Mouse (Mus musculus) embryonic facial prominence, embryonic 14.5 days (tissue): Measurements from ENCODE around the gene Zbtb16. TPM values are rescaled to one million over a fixed set of nuclear protein-coding genes. Genes with fewer than 3 reads are reported as not detected.

Experiments
- ATAC-seq: fragments of 200-750 bp; cut with Nextera tagmentation; 2 replicates; pipeline ENCODE4 v1.8.0; 2017; ENCODE audit warnings: low read depth, moderate number of reproducible peaks, moderate TSS enrichment
- DNase-seq: peaks from one replicate; pipeline ENCODE4 v3.0.0-alpha.2; 2015; ENCODE audit warnings: low spot score
- H3K27ac ChIP-seq: fragments of 300-500 bp; sonication (generic); replicated peaks from 2 replicates; pipeline ENCODE4 v1.5.1; 2014; ENCODE audit warnings: low read depth, mild to moderate bottlenecking, low read length, moderate library complexity
- H3K27me3 ChIP-seq: fragments of 300-500 bp; sonication (generic); replicated peaks from 2 replicates; pipeline ENCODE4 v1.6.1; 2014; ENCODE audit warnings: low read length; ENCODE audit not compliant: control insufficient read depth, insufficient read depth
- H3K36me3 ChIP-seq: fragments of 300-500 bp; sonication (generic); 2 replicates; pipeline ENCODE4 v1.6.1; 2014; ENCODE audit warnings: low read length, mixed read lengths; ENCODE audit not compliant: control insufficient read depth, insufficient read depth
- H3K4me1 ChIP-seq: fragments of 300-500 bp; sonication (generic); 2 replicates; pipeline ENCODE4 v1.6.1; 2014; ENCODE audit warnings: antibody characterized with exemption, low read length; ENCODE audit not compliant: control insufficient read depth, insufficient read depth
- H3K4me2 ChIP-seq: fragments of 300-500 bp; sonication (generic); 2 replicates; pipeline ENCODE4 v1.6.1; 2014; ENCODE audit warnings: low read depth, mild to moderate bottlenecking, low read length, moderate library complexity, mixed read lengths
- H3K4me3 ChIP-seq: fragments of 300-500 bp; sonication (generic); 2 replicates; pipeline ENCODE4 v1.5.1; 2014; ENCODE audit warnings: low read depth, mild to moderate bottlenecking, low read length
- H3K9ac ChIP-seq: fragments of 300-500 bp; sonication (generic); 2 replicates; pipeline ENCODE4 v1.6.1; 2014; ENCODE audit warnings: low read depth, mild to moderate bottlenecking, low read length, moderate library complexity, mixed read lengths
- H3K9me3 ChIP-seq: fragments of 300-500 bp; sonication (generic); 2 replicates; pipeline ENCODE4 v1.6.1; 2016; ENCODE audit warnings: low read length; ENCODE audit not compliant: control insufficient read depth
- WGBS: fragments of 180-500 bp; shearing (Covaris S2); extraction: QIAGEN DNeasy Blood & Tissue Kit; methylation state at CpG from one replicate; pipeline ENCODE4 v1.1.7; 2014; 5-methylcytosine and 5-hydroxymethylcytosine counted together
- polyA plus RNA-seq: library from polyadenylated mRNA; unstranded; fragments of >200 nt; fragmentation: Nextera tagmentation; extraction: Ambion mirVana; gene quantifications from 2 replicates; pipeline ENCODE4 v1.2.1, GENCODE M21; 2014

Gene Zbtb16
- polyA plus RNA-seq, 1 experiment from 2014 or later = 4.1 TPM

GRCm38 (mm10) chr9:48856240-48856639 lies 20.2 kb upstream of the Zbtb16 start:
- Histone ChIP-seq H3K27ac (no peak overlapping the region), H3K4me1 (no peaks in the 10 kb centered on the region), H3K4me3 (no peak overlapping the region), H3K4me2 (no peak overlapping the region), H3K36me3 (no peaks in the 10 kb centered on the region), H3K27me3 (0 out of 2 replicates have a peak, but pooled peaks cover 2% of the 10 kb centered on the region), H3K9ac (no peak overlapping the region), H3K9me3 (no peaks in the 10 kb centered on the region)
- no peak for DNase-seq
- WGBS = 83% methylated on average over 4 of the region's 4 CpGs
- no peak for ATAC-seq

- 82% methylated on average over 5 of the region's 5 CpGs for WGBS
- ATAC-seq = no peak
- H3K36me3 ChIP-seq = no peaks in the 10 kb centered on the region
Measured at GRCm38 (mm10) chr9:48849531-48849930, 13.5 kb upstream of the Zbtb16 start.

DNA sequence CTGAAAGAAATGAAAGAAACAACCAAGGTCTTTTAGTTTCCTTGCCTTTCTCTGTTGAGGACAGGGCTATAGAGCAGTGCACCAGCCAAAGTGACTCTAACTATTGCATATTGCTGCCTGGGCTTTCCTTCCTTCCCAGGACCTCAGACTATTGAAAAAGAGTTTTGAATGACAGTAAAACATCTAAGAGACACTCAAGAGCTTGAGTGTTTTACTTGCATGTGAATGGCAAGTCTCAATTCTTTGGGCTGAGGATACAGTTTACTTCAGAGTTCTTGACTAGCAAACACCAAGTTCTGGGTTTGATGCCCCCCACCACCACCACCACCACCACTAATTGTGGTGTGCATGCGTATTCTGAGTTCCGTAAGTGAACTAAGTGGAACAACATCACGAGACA lies 3.5 kb upstream of the Zbtb16 start:
- Histone ChIP-seq H3K4me2 (no peak overlapping the region), H3K9me3 (no peaks in the 10 kb centered on the region), H3K4me3 (no peak overlapping the region), H3K27ac (no peak overlapping the region), H3K36me3 (no peaks in the 10 kb centered on the region), H3K4me1 (peaks cover 9% of the 10 kb centered on the region), H3K27me3 (peaks cover 40% of the 10 kb centered on the region), H3K9ac (no peak overlapping the region)
- ATAC-seq = no peak
- DNase-seq = no peak
- 96% methylated on average over 3 of the region's 3 CpGs for WGBS

More at GRCm38 (mm10) chr9:48849531-48849930, 13.5 kb upstream of the Zbtb16 start:
- Histone ChIP-seq H3K27me3 (no peaks in the 10 kb centered on the region), H3K27ac (no peak overlapping the region), H3K4me3 (no peak overlapping the region), H3K4me1 (no peaks in the 10 kb centered on the region), H3K9ac (no peak overlapping the region), H3K9me3 (no peaks in the 10 kb centered on the region), H3K4me2 (no peak overlapping the region)
- DNase-seq = no peak

- H3K9ac ChIP-seq = no peak overlapping the region
- H3K4me1 ChIP-seq = peaks cover 11% of the 10 kb centered on the region
- peaks cover 52% of the 10 kb centered on the region for H3K27me3 ChIP-seq
- H3K4me2 ChIP-seq = no peak overlapping the region
- ATAC-seq (no peak), DNase-seq (no peak)
- 69% methylated on average over 4 of the region's 4 CpGs for WGBS
- H3K4me3 ChIP-seq = no peak overlapping the region
- H3K36me3 ChIP-seq = no peaks in the 10 kb centered on the region
- no peaks in the 10 kb centered on the region for H3K9me3 ChIP-seq
- no peak overlapping the region for H3K27ac ChIP-seq
Measured at GRCm38 (mm10) chr9:48838346-48838745, 2.3 kb upstream of the Zbtb16 start.

DNA sequence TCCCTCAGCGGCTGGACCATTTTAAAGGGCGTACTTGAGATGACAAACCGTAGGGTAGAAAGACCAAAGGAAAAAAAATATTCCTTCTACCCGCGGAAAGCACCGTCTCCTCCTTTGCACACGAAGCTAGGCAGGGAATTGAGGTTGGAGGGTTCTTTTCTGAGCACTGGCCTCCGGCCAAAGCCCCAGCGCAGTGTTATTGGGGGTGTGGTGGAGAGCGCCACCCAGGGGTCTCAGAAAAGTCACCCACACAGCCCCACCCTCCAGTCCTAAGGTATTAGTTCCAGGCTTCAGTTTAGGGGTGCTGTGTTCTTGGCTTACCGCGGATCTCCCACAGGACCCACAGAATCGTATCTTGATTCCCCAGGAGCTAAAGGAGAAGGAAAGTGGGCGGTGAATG lies 1.2 kb upstream of the Zbtb16 start:
- peaks cover 64% of the 10 kb centered on the region for H3K27me3 ChIP-seq
- H3K36me3 ChIP-seq = no peaks in the 10 kb centered on the region
- H3K4me2 ChIP-seq = peak overlapping the region; percentile 96
- ATAC-seq = no peak
- DNase-seq = peak; percentile 59
- peak overlapping the region; percentile 61; the same call in 1 of the 2 replicates for H3K4me3 ChIP-seq
- no peaks in the 10 kb centered on the region for H3K9me3 ChIP-seq
- WGBS = 5% methylated on average over 14 of the region's 14 CpGs
- H3K9ac ChIP-seq = no peak overlapping the region
- no peak overlapping the region for H3K27ac ChIP-seq
- peaks cover 11% of the 10 kb centered on the region for H3K4me1 ChIP-seq

DNA sequence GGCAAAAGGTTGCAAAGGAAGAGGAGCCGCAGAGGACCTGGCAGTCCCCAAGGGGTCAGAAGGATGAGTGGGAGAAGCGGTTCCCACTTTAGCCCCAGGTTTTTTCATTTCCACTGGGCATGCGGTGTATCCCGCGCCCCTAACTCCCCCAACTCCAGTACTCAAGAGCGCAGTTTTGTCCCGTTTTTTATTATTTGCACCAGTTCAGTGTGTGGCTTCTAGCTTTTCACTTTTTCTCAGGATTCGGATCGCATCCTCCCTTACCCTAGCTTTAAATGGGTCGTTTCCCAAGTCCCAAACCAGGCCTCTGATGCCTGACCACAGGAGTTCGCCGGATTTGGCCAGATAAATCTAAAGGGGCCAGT lies 526 bp upstream of the Zbtb16 start:
- Histone ChIP-seq H3K9ac (peak overlapping the region; percentile 63), H3K27ac (no peak overlapping the region), H3K36me3 (no peaks in the 10 kb centered on the region), H3K4me3 (peak overlapping the region; percentile 61), H3K27me3 (peaks cover 70% of the 10 kb centered on the region), H3K9me3 (no peaks in the 10 kb centered on the region), H3K4me1 (peaks cover 11% of the 10 kb centered on the region), H3K4me2 (peak overlapping the region; percentile 96)
- WGBS = 2% methylated on average over 12 of the region's 12 CpGs
- DNase-seq = no peak
- 0 out of 2 replicates have a peak, but pooled peaks have one; percentile 4 for ATAC-seq

DNA sequence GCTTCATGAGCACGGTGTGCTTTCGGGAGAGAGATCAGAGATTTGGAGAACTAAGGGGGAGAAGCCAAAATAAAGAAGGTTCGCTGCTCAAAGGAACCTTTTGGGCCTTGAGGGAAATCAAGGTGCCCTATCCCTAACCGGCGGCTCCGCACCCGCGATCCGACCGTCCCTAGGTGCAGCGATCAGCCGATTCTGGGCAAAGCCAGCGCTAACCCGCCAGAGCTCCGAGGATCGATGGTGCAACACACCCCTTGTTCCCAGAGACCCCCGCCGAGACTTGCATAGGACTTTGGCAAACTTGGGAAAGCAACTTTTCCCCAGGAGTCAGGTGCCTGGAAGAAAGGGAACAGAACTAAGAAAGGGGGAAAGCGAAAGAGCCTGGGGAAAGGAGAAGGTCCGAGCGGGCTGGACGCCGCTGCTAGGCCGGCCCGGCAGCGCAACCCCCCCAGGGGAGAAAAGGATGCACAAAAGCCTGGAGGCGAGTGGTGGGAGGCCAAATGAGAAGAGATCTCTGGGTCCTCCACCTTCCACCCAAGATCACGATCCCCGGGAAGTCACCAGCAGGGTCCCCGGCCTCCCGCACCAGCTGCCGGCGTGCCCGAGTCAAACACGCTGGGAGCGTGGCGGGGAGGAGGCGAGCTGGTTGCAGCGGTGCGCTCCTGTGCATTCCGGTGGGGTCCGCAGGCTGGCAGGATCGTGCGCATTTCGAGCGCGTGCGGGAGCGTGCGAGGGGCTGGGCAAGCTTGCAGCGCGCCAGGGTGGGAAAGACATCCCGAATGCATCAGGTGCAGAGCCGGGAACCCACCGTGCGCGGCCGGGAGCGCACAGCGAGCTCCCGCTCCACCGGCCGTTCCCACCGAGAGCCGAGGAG lies 1.2 kb downstream of the Zbtb16 start:
- Histone ChIP-seq H3K36me3 (no peaks in the 10 kb centered on the region), H3K4me2 (peak overlapping the region; percentile 96), H3K9ac (peak overlapping the region; percentile 63; the same call in 1 of the 2 replicates), H3K4me3 (peak overlapping the region; percentile 61), H3K27me3 (peaks cover 70% of the 10 kb centered on the region), H3K27ac (no peak overlapping the region), H3K9me3 (no peaks in the 10 kb centered on the region), H3K4me1 (peaks cover 11% of the 10 kb centered on the region)
- ATAC-seq = no peak
- peak; percentile 39 for DNase-seq
- under 1% methylated on average over 41 of the region's 65 CpGs for WGBS

- Histone ChIP-seq H3K4me1 (peaks cover 11% of the 10 kb centered on the region), H3K27ac (no peak overlapping the region), H3K9ac (no peak overlapping the region), H3K4me2 (peak overlapping the region; percentile 96; the same call in 1 of the 2 replicates), H3K27me3 (peaks cover 70% of the 10 kb centered on the region), H3K4me3 (peak overlapping the region; percentile 61), H3K9me3 (no peaks in the 10 kb centered on the region), H3K36me3 (no peaks in the 10 kb centered on the region)
- ATAC-seq (no peak), DNase-seq (no peak)
- 20% methylated on average over 4 of the region's 4 CpGs for WGBS
Measured at GRCm38 (mm10) chr9:48834006-48834405, 2.0 kb downstream of the Zbtb16 start.

GRCm38 (mm10) chr9:48833493-48833892 lies 2.5 kb downstream of the Zbtb16 start:
- no peak for DNase-seq
- WGBS = 91% methylated on average over 11 of the region's 11 CpGs
- Histone ChIP-seq H3K4me1 (peaks cover 11% of the 10 kb centered on the region), H3K4me3 (no peak overlapping the region), H3K27me3 (peaks cover 65% of the 10 kb centered on the region), H3K36me3 (no peaks in the 10 kb centered on the region), H3K9me3 (no peaks in the 10 kb centered on the region), H3K4me2 (no peak overlapping the region), H3K27ac (no peak overlapping the region), H3K9ac (no peak overlapping the region)
- ATAC-seq = no peak
